Mouse (Mus musculus) Muller cell, postnatal 12 days (primary cell): Measurements from ENCODE around the gene Lysmd3.
"Not testable (repeated sequence)": the region's sequence is repeated elsewhere in the genome, so short reads cannot be mapped to it uniquely, and the experiment has no call there.

Source experiments
- DNase-seq: peaks from one replicate; pipeline ENCODE4 v3.0.0-alpha.2; 2015; ENCODE audit errors: inconsistent ontology term

The Lysmd3 gene

GRCm38 (mm10) chr13:81657351-81658052, at the start of gene Lysmd3:
TSS of gene Lysmd3 (plus strand) at chr13:81657663.
- peak; percentile 96 for DNase-seq

GRCm38 (mm10) chr13:81610349-81610748, 47.1 kb upstream of the Lysmd3 start:
- DNase-seq, result no peak

GRCm38 (mm10) chr13:81627861-81628260, 29.6 kb upstream of the Lysmd3 start:
- DNase-seq, result not testable (repeated sequence)

- DNase-seq, result no peak
These were observed 28.8 kb upstream of the Lysmd3 start for GRCm38 (mm10) chr13:81628631-81629190.

- peak; percentile 64 for DNase-seq
These were observed 28.1 kb upstream of the Lysmd3 start for GRCm38 (mm10) chr13:81629395-81629794.

GRCm38 (mm10) chr13:81630566-81630965, 26.9 kb upstream of the Lysmd3 start:
- DNase-seq, result no peak

- peak; percentile 99 for DNase-seq
These were observed 24.6 kb upstream of the Lysmd3 start, which contains the start of gene Adgrv1 for GRCm38 (mm10) chr13:81632720-81633415. TSS of gene Adgrv1 (minus strand) at chr13:81633154.

GRCm38 (mm10) chr13:81639624-81640023, 17.8 kb upstream of the Lysmd3 start:
- DNase-seq, result no peak

GRCm38 (mm10) chr13:81640881-81641280, 16.6 kb upstream of the Lysmd3 start:
- peak; percentile 86 for DNase-seq

- peak; percentile 94 for DNase-seq
These were observed 16.0 kb upstream of the Lysmd3 start for GRCm38 (mm10) chr13:81641289-81642045.

GRCm38 (mm10) chr13:81642491-81643149, 14.8 kb upstream of the Lysmd3 start:
- DNase-seq, result no peak

GRCm38 (mm10) chr13:81644047-81644565, 13.4 kb upstream of the Lysmd3 start:
- DNase-seq, result no peak

GRCm38 (mm10) chr13:81646348-81646747, 11.1 kb upstream of the Lysmd3 start:
- no peak for DNase-seq

GRCm38 (mm10) chr13:81650382-81650781, 7.1 kb upstream of the Lysmd3 start:
- not testable (repeated sequence) for DNase-seq

GRCm38 (mm10) chr13:81656091-81656850, 1.2 kb upstream of the Lysmd3 start:
- DNase-seq, result peak; percentile 29

- DNase-seq, result no peak
These were observed 484 bp upstream of the Lysmd3 start for GRCm38 (mm10) chr13:81657008-81657350.

GRCm38 (mm10) chr13:81658053-81658752, 740 bp downstream of the Lysmd3 start:
- no peak for DNase-seq

- DNase-seq, result no peak
These were observed 6.3 kb downstream of the Lysmd3 start for GRCm38 (mm10) chr13:81663566-81664330.

- no peak for DNase-seq
These were observed 6.9 kb downstream of the Lysmd3 start for GRCm38 (mm10) chr13:81664331-81664698.
